Mouse (Mus musculus): Measurements from ENCODE around the gene Rdh16. TPM values are rescaled to one million over a fixed set of nuclear protein-coding genes. Genes with fewer than 3 reads are reported as not detected.
"Not testable (repeated sequence)": the region's sequence is repeated elsewhere in the genome, so short reads cannot be mapped to it uniquely, and the experiment has no call there.

The Rdh16 gene
- total RNA-seq (2015) (not detected in 2 replicates), total RNA-seq (2017) (not detected in 2 replicates)

DNA sequence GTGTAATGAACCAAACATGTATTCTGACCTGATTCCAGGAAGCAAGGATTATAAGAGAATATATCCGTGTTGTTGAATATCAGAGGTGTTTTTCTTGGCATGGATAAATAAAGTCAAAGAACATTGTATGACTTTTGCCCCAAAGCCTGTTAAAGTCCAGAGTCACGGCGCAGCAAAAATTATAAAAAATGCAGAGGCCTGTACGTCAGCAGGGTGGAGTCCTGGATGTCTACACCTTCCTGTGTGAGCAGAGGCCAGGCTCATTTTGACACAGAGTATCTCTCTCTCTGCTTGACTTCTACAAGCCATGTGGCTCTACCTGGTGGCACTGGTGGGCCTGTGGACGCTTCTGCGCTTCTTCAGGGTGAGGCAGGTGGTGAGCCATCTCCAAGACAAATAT is at the start of gene Rdh16:
TSS of gene Rdh16 (plus strand) at position 262 of the 400 bp plus-strand sequence.
- no peak for ATAC-seq (ENCODE audit: poor library complexity, severe bottlenecking)

- no peak for ATAC-seq (ENCODE audit: poor library complexity, severe bottlenecking)
Measured at GRCm38 (mm10) chr10:127751548-127751947, 49.4 kb upstream of the Rdh16 start, which contains the start of gene Gpr182. Gene Gpr182 (minus strand): TSS chr10:127751732.

DNA sequence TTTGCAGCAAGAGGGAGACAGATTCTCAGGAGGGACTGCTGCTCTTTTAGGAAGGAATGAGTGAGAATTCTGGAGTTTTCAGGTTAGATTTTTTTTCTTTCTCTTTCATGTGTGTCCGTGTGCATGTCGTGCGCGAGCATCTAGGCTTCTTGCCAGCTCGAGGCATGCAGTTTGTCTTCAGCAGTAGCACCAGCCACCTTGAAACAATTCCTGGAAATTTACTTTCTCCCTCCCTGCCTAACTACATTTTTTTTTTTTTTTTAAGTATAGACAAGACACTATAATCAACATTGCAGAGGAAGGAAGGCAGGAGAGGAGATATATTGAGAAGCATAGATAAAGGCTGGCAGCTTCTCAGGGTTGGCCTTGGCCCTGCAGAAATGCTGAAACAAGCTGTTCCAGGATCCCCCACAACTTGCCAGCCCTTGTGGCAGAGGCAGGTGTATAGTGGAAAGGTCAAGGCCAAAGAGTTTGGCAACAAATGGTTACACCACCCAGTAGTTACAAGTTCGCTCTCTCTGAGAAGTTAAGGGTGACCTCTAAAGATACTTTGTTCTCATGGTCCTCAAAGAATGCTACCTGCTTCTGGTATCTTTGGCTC is 46.3 kb upstream of the Rdh16 start:
- ATAC-seq (ENCODE audit: poor library complexity, severe bottlenecking) = no peak

GRCm38 (mm10) chr10:127755246-127755645 is 45.7 kb upstream of the Rdh16 start:
- no peak for ATAC-seq (ENCODE audit: poor library complexity, severe bottlenecking)

DNA sequence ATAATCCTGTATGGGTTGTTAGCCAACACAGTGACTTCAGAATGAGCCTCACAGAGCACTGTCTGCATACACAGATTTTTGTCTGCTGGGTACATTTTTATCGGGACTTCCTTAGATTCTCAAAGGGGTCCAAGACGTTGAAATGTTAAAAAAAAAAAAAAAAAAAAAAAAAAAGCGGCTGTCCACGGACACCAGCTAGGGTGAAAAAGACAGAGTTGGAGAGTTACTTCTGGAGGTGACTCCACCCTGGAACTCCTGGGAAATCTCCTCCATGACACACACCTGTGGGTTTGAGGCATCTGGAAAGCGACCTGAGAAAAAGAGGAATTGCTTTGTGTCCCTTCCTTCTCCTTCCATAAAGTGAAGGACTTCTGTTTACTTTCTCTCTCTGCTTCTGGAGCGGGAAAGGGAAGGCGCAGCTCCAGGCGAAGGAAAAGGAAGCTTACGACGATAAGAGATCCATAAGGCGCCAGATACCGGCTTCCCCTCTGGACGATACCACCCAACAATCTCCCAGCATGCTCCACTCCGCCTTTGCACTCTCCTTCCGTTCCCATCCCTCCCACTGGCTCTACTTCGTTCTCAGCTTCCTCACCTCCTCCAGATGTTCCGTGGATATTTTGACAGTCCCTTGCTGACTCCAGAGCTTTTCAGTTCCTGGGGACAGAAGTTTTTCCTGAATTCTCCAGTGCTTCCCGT is 45.0 kb upstream of the Rdh16 start:
- ATAC-seq (ENCODE audit: poor library complexity, severe bottlenecking) = no peak

GRCm38 (mm10) chr10:127759181-127760110 is 41.5 kb upstream of the Rdh16 start, which contains the start of the genes Rdh1 and Rdh16f1:
Gene Rdh1 (plus strand): TSS chr10:127759721.
Gene Rdh16f1 (plus strand): TSS chr10:127759787.
- no peak for ATAC-seq (ENCODE audit: poor library complexity, severe bottlenecking)

- not testable (repeated sequence) for ATAC-seq (ENCODE audit: poor library complexity, severe bottlenecking)
Measured at GRCm38 (mm10) chr10:127762926-127763325, 38.0 kb upstream of the Rdh16 start.

- no peak for ATAC-seq (ENCODE audit: poor library complexity, severe bottlenecking)
Measured at GRCm38 (mm10) chr10:127763914-127764680, 36.9 kb upstream of the Rdh16 start.

DNA sequence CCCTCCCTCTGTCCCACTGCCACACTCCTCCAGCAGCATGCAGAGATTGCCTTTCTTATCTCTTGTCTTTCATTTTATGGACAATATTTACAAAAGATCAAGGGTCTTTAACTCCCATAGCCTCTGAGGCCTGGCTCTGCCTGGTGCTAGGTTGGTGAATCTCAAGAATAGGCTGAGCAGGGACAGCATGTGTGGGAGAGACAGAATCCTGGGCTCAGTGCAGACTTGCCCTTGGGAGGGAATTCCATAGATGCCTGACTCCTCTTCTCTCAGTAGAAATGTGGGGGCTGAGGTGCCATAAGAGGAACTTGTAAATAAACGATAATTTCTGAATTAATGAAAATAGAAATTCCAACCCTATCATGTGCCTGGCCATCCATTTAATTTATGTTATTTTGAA is 34.4 kb upstream of the Rdh16 start:
- ATAC-seq (ENCODE audit: poor library complexity, severe bottlenecking) = no peak

DNA sequence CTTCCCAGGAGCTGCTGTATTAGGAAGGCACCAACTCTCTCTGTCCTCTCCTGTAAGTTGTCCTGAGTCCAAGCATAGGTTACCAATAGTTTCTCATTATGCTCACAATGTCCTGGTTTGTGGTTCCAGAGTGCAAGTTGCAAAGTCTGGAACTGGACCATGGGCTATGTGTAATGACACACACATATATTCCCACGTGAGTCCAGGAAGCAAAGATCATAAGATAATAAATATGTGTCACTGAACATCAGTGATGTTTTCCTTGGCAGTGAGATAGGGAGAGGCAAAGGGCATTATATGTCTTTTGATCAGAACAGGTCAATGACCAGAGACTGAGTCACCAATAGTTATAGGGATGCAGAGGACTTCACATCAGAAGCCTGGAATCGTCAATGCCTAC is 24.9 kb upstream of the Rdh16 start, which contains the start of gene Rdh9:
TSS of gene Rdh9 (plus strand) at position 376 of the 400 bp plus-strand sequence.
- no peak for ATAC-seq (ENCODE audit: poor library complexity, severe bottlenecking)

- ATAC-seq (ENCODE audit: poor library complexity, severe bottlenecking) = not testable (repeated sequence)
Measured at GRCm38 (mm10) chr10:127782321-127782720, 18.6 kb upstream of the Rdh16 start.

GRCm38 (mm10) chr10:127785411-127785810 is 15.5 kb upstream of the Rdh16 start:
- not testable (repeated sequence) for ATAC-seq (ENCODE audit: poor library complexity, severe bottlenecking)

DNA sequence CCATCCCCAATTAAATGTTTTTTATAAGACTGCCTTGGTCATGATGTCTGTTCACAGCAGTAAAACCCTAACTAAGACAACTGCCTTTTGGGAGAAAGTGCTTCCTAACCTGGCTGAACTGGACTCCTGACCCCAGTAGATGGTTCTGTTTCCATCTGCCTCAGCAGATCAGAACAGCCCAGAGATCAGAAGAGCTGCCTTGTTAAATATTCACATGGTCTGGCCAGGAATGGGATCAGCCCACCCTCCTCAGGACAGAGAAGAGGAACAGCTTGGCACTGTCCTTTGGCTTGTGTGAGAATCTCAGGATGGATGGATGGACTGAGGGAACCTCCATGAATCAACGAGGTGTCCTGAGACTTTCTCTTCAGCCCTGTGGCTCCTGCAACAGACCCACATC is 1.7 kb upstream of the Rdh16 start:
- no peak for ATAC-seq (ENCODE audit: poor library complexity, severe bottlenecking)

DNA sequence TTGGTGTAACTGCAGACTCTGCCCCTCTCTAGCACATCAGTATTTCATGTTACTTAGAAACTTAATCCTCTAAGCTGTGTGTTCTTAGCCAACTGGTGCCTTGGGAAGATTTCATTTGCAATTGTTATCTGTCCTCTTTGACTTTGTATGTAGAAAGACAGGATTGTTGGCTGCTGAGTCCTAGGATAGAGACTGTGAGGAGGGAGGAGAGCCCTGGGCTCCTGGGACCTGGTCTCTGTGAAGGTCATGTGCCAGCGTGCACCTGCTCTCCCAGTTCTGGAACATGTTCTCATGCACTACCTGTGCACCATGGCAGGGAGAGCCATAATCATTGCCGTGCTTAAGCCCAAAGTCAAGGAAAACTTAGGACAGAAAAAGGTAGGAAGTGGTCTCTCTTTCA is 660 bp downstream of the Rdh16 start:
- no peak for ATAC-seq (ENCODE audit: poor library complexity, severe bottlenecking)

GRCm38 (mm10) chr10:127802236-127802635 is 1.3 kb downstream of the Rdh16 start:
- ATAC-seq (ENCODE audit: poor library complexity, severe bottlenecking) = no peak

DNA sequence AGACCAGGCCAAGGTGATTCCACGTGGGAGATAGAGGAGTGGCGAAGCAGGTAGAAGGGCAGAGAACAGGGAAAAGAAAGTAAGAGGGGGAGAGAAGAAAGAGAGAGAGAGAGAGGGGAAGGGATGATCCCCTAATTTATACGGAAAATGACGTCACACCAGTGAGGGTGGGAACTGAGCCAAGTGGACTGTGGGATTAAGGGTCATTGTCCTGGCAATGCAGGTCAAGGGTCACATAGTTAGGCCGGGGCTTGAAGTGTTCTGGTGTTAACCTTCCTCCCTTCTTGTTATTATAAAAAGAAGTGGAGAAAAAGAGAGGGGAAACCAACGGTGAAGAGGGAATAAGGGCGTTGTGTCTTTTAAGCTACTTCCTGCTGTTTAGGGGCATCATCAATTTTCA is 3.5 kb downstream of the Rdh16 start:
- ATAC-seq (ENCODE audit: poor library complexity, severe bottlenecking) = no peak

GRCm38 (mm10) chr10:127815888-127816287 is 14.9 kb downstream of the Rdh16 start:
- ATAC-seq (ENCODE audit: poor library complexity, severe bottlenecking) = no peak

DNA sequence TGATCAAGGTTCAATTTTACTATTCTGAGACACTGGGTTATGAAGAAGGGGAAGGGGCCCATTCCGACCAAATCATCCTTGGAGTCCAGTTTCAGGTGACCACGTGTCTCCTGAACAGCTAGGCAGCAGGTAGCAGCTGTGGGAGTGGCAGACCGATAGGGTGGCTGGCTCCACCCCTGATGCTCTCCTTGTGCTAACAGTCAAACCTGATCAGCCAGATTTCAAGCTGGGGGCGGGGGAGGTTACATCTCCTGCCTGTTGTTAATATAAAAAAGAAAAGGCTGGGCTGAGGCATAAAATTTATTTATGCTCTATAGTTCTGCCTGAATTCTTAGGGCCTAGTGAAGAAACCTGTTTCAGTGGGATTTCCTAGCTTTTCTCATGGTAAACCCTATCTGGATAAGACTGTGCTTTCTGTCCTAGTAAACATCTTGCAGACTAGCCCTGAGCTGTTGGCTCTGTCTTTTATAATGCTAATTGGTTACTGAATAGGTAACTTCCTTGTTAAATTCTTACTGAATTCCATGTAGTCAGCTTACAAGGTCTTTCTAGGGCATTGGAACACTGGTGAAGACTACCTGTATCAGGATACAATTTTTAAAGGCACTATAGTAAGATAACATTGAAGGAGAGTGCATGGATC is 16.4 kb downstream of the Rdh16 start:
- not testable (repeated sequence) for ATAC-seq (ENCODE audit: poor library complexity, severe bottlenecking)

GRCm38 (mm10) chr10:127821806-127822205 is 20.9 kb downstream of the Rdh16 start:
- ATAC-seq (ENCODE audit: poor library complexity, severe bottlenecking) = not testable (repeated sequence)

- peak; percentile 47; the same call in 1 of the 2 replicates for ATAC-seq (ENCODE audit: poor library complexity, severe bottlenecking)
Measured at GRCm38 (mm10) chr10:127825386-127825785, 24.4 kb downstream of the Rdh16 start.
